Mouse (Mus musculus) heart, adult 8-10 months (tissue): ENCODE measurements around the gene Psmd10. TPM values are rescaled to one million over a fixed set of nuclear protein-coding genes. Genes with fewer than 3 reads are reported as not detected.

Experiments
- total RNA-seq, 4 experiments: library from RNA; stranded (reverse); gene quantifications; 2 replicates each; pipeline ENCODE4 v1.2.4; 2022

Psmd10 gene
- total RNA-seq, 4 experiments from 2014 or later = 12.3 to 14.2 (median 13.0) TPM

Other genes starting within 250 kb of the Psmd10 start
- gene Tex13b, start 143.3 kb downstream of the Psmd10 start, total RNA-seq = not detected
- not detected for gene Vsig1, start 49.1 kb downstream of the Psmd10 start, total RNA-seq
- 10 to 100 TPM; 10.0 to 14.0 (median 11.4) TPM for gene Atg4a, start 179 bp upstream of the Psmd10 start, total RNA-seq